Mouse (Mus musculus): ENCODE data around the gene Ush2a. TPM values are rescaled to one million over a fixed set of nuclear protein-coding genes. Genes with fewer than 3 reads are reported as not detected.

Gene Ush2a
- total RNA-seq (2021), result under 1 TPM; 0.13 to 0.15 TPM
- long read RNA-seq, experiment 1, result 0 reads
- long read RNA-seq, experiment 2, result 0 reads

DNA sequence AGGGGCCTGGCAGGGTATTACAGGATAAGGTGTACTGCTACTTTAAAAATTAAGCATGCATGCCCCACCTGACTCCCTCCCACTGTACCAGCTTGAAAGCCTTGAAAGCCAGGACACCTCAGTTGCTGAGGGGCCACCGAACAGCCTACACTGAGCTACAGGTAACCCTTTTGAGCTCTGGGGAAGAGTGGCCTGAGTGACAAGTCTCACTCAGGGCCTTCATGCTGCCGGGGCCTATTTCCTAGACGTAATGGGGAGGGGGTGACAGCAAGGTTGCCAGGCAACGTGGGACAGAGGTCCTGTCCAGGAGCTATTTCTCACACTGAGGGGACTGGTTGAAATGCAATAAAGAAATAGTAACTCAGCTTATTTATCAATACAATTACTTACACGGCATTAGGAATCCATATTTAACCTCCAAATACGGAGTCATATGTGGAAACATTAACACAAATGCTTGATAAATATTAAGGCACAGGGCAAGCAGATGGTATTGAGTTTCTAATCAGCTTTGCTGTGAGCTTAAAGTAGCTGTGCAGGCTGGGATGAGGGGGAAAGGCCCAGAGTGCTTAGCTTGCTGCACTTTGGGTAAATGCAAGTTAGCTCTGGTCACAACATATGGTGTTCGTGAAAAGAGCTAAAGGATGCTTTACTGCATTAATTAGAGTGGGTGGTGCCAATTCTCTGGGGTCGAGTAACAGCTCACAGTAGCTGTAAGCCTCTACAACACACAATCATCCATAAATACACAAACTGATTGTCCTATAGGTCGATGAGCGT is at the start of gene Ush2a:
Gene Ush2a, plus strand, starts transcription at position 121 of the 780 bp plus-strand sequence.
- no peak for DNase-seq (ENCODE audit: low spot score in 2 of 2)
- Histone ChIP-seq H3K27ac (no peak within 1 kb of the TSS), H3K4me3 (no peak within 1 kb of the TSS)
- no peak for TF ChIP-seq CTCF (conservative IDR thresholded peaks at IDR 0.05)

DNA sequence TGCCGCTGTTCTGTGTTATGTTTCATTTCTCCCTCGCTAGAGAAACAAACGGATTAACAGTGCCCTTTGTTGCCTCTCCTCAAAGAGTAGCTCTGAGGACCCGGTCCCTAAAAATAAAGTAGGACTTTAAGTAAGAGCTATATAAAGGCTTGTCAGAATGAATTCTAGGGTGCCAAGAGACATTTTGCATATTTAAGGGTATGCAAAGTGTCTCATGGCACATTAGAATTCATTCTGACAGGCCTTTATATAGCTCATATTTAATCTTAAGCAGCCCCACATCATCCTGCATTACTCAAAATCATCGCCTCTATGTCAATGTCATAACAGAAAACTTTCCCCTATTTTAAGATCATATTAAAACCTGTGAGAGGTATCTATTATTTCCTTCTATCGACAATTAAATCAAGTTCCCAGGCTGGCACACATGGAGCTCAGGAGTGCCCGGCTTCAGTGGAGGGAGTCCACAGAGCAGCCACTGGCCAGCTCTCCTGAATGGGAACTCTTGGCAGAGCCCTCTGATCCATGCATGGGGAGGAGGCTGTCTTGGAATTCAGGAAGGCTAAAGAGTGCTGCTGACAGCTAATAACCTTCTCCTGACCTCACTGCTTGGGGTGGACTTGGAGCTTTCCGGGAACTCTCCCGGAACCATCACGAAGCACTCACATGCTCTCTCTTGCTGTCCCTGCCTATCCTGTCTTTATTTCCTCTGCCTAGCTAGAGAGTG is 46.8 kb upstream of the Ush2a start:
- H3K4me3 ChIP-seq, result no peak overlapping the region
- no peak overlapping the region for H3K27ac ChIP-seq
- TF ChIP-seq CTCF (conservative IDR thresholded peaks at IDR 0.05), result no peak
- no peak for DNase-seq (ENCODE audit: low spot score in 2 of 2)

DNA sequence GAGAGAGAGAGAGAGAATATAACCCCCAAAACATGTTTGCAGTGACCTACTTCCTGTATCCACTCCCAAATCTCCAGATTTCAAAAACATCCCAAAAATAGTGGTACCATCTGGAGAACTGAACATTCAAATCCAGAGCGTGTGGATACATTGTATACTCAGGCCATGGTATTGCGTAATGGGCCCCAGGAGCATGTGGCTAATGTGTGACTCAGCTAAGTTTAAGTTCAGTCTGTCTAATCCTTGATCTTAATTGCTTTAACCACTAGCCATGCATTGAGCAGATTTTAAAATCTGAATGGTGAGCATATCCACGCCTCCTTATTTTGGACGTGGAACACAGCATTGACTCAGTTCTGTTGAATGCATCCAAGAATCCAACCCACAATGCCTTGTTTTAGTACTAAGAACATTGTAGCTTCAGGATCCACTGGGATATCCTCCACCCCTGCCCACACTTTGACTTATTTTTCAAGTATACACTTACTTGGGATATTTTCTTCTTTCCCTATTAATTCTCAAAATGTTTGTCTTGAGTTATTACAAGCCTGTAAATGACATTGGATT is 40.5 kb upstream of the Ush2a start:
- Histone ChIP-seq H3K4me3 (no peak overlapping the region), H3K27ac (no peak overlapping the region)
- peak in 1 of 2 experiments; percentile 3 for DNase-seq (ENCODE audit: low spot score in 2 of 2)
- no peak for TF ChIP-seq CTCF (conservative IDR thresholded peaks at IDR 0.05)

DNA sequence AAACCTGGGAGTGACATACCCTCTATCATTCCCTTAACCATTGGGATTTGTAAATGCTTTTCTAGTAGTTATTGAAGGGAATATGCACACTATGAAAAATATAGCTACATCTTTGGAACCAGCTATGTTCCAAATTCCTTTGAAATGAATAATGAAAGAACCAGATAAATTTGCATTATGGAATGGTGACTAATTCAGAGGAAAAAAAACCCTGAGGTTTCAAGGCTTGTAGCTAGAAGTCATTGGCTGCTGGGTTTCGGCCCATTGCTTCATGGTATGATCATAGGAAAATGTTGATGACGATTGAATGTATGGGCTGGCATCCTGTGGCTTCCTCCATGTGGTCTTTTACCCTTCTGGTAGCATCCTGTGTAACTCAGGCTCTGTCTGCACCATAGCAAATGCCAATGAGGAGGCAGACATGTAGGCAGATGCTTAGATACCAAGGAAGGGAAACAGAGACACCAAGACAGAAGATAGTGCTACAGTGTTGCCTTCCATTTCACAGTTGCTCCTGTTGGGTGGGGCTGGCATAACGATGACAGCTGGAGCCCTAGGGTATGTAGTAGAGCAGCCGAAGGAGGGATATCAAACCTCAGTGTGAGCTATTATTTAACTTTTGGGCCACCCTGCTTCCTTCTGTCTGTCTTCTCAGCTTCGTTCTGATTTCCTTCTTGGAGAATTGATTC is 28.6 kb upstream of the Ush2a start:
- Histone ChIP-seq H3K4me3 (no peak overlapping the region), H3K27ac (no peak overlapping the region)
- TF ChIP-seq CTCF (conservative IDR thresholded peaks at IDR 0.05), result no peak
- DNase-seq (ENCODE audit: low spot score in 2 of 2), result no peak

DNA sequence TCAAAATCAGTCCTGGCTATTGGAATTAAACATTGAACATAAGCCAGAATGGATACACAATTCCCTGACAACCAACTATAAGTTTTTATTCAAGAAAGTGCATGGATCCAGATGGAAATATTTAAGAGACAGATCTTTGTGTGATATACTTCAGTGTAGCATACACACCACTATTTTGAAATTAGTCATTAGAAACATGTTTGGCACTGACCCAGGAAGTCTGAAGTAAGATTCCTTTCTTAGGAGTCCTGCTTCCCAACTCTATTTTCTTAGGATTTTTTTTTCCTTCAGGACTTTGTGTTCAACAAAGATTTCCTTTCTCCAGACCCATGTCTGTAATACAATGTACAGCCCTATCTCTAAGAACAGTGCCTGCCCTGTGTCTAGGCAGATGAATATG is 23.2 kb upstream of the Ush2a start:
- no peak overlapping the region for H3K27ac ChIP-seq

DNA sequence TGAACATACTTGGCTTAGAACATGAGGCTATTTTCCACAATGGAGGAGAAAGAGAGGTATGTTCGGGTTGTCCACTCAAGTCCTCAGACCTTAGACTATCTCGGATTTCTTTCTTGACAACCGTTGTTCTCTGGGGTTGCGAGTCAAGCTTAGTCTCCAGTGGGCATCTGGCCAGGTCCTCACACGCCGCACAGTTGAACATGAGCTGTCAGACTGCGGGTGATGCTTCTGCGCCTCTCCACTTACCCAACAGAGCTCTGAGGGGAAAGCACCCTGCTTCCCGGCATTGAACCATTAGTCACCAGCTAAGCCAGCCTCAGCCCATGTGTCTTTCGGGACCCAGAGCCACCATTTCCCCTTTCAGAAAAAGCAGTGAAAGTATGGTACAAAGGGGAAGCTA is 20.1 kb upstream of the Ush2a start:
- no peak for TF ChIP-seq CTCF (conservative IDR thresholded peaks at IDR 0.05)
- H3K27ac ChIP-seq, result no peak overlapping the region
- no peak overlapping the region for H3K4me3 ChIP-seq
- no peak for DNase-seq (ENCODE audit: low spot score in 2 of 2)

More for the DNA sequence above, 23.2 kb upstream of the Ush2a start:
- no peak for TF ChIP-seq CTCF (conservative IDR thresholded peaks at IDR 0.05)
- no peak overlapping the region for H3K4me3 ChIP-seq
- DNase-seq (ENCODE audit: low spot score in 2 of 2), result no peak

DNA sequence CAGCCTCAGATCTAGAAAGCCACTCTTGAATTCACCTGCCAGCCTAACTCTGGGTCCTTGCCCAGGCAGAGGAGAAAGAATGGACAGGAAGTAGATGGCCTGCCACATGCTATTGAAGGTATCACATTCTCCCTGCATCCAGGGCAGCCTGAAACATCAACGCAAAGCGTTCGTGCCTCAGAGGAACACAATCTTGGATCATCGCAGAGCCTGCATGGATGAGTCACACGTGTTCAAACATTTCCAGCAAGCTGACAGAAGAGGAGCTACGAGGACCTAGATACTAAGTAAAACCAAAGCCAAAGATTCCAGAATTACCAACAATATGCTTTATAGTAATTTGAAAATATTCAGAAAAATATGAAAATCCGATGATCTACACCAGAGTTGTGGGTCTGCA is 4.3 kb upstream of the Ush2a start:
- no peak for TF ChIP-seq CTCF (conservative IDR thresholded peaks at IDR 0.05)
- DNase-seq (ENCODE audit: low spot score in 2 of 2), result peak in 1 of 2 experiments; percentile 12
- no peak overlapping the region for H3K4me3 ChIP-seq
- no peak overlapping the region for H3K27ac ChIP-seq

DNA sequence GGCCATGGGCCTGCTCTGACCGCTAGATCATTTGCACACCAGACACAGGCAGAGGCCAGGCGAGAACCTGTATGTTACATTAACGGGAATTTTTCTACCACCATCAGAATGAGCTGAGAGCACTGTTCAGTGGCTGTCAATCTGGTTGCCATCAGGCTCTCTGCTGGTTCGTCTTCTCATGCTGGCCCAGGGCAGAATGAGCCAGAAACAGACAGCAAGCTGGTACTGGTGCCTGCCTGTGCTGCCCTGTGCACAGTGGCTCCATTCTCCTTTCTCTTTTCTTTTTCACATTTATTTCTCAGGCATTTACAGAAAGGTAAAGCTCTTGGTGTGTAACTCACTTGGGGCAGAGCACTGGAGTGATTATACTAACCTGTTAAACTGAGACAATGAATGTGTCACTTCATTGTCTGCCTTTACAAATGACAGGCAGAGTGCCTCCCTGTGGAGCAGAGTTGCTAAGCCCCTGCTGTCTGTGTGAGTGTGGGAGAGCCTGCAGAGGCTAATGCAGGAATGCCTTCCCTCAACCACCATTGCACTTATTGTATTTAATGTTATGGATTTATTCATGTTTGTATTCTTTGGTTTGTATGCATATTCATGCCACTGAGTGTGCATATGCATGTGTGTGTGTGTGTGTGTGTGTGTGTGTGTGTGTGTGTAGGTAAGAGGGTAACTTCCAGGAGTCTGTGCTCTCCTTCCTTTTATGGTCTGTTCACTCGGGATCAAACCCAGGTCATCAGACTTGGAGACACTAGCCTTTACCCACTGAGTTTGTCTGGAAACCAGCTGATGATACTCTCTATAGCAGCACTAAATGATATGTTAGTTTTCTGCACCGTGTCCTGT is 1.3 kb upstream of the Ush2a start:
- TF ChIP-seq CTCF (conservative IDR thresholded peaks at IDR 0.05), result peak; percentile 36
- Histone ChIP-seq H3K27ac (no peak overlapping the region), H3K4me3 (no peak overlapping the region)
- no peak for DNase-seq (ENCODE audit: low spot score in 2 of 2)

DNA sequence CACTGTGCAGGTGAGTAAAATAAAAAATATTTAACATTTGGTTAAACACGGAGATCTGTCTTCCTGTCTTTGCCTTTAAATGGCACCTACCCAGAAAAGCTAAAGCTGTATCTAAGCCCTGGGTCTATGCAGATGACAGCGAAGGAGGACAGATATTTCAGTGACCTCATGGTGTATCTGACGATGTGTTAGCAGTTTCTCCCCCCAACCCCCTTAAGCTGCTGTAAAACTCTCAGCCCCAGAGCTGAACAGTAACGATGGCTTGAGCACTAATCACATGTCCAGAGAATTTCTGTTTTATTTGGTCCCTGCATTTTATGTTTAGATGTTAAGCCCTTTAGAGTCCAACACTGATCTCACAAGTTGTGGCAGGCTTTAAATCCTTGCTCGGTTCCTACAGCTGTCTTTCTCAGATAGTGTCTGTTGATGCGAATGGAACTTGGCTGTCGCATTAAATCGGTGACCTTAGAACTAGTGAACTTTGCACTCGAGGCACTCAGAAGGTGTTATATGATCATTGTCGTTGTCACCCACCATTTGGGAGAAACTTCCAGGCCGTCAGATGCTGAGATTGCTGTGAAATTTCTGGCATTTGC is 5.4 kb downstream of the Ush2a start:
- no peak for DNase-seq (ENCODE audit: low spot score in 2 of 2)
- Histone ChIP-seq H3K4me3 (no peak overlapping the region), H3K27ac (no peak overlapping the region)
- no peak for TF ChIP-seq CTCF (conservative IDR thresholded peaks at IDR 0.05)

DNA sequence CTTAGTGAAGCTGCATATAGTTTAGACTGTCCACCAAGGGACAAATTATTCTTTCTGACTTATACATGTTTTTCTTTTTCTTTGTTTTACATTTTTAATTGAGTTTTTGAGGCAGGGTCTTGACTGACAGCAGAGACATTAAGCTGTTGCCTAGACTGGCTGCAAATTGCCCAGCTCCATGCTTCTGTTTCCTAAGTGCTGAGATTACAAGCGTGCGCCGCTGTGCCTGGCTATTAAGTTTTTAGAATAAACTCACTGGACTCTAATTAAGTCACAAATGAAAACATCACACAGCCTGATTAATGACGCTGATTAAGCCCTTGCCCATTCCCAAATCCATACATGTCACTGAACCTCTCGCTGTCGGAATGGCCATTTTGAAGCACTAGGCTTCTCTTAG is 7.2 kb downstream of the Ush2a start:
- no peak for DNase-seq (ENCODE audit: low spot score in 2 of 2)
- no peak for TF ChIP-seq CTCF (conservative IDR thresholded peaks at IDR 0.05)
- no peak overlapping the region for H3K4me3 ChIP-seq
- no peak overlapping the region for H3K27ac ChIP-seq

DNA sequence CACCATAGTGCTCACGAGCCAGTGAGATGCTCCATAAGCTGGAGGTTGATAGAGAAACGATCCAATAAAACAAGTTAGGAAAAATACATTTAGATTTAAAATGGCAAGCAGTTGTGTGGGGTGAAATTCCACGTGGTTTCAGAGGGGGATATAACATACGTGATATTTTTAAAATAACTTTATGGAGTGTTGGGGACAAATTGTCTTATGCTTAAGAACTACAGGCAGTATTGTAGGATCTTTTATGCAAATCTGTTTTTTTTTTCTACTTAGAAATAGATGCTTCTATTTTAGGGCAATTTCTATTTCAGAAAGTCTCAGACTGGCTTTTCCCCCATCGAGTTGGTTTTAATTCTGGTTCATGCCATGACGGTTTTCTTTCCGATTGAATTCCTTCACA is 51.5 kb downstream of the Ush2a start:
- DNase-seq (ENCODE audit: low spot score in 2 of 2), result no peak
- no peak overlapping the region for H3K4me3 ChIP-seq
- TF ChIP-seq CTCF (conservative IDR thresholded peaks at IDR 0.05), result no peak
- H3K27ac ChIP-seq, result no peak overlapping the region

DNA sequence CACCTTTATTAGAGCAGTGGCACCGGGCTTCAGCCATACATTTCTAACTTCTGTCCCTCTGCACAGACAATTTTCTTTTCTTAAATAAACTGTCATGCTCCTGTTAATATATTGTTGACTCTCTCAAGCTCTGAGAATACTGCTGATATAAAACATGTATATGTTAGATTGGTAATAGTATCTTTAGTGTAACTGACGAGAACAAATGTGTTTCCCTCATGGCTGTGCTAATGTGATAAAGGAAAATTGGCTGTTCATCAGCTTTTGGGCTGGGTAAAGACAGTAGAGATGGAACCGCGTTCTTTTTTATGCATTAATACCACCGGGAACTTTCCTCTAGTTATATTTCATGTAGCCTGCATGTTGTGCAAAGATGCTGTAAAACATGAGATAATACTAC is 54.8 kb downstream of the Ush2a start:
- DNase-seq (ENCODE audit: low spot score in 2 of 2), result no peak
- Histone ChIP-seq H3K4me3 (no peak overlapping the region), H3K27ac (no peak overlapping the region)
- no peak for TF ChIP-seq CTCF (conservative IDR thresholded peaks at IDR 0.05)
